Mouse (Mus musculus) spleen, adult 18-20 months (tissue): ENCODE results near the gene Kcnt2.

Experiments
- DNase-seq, 2 experiments: peaks; one replicate each; pipeline ENCODE4 v3.0.0; 2022; ENCODE audit warnings: mixed read lengths in 2 of 2

Kcnt2 gene

GRCm38 (mm10) chr1:140379526-140379925 is 133.6 kb downstream of the Kcnt2 start:
- DNase-seq, result no peak

GRCm38 (mm10) chr1:140381093-140381492 is 135.1 kb downstream of the Kcnt2 start:
- DNase-seq, result no peak

- DNase-seq, result no peak
These were observed 144.3 kb downstream of the Kcnt2 start for GRCm38 (mm10) chr1:140390301-140390700.

GRCm38 (mm10) chr1:140397756-140398155 is 151.8 kb downstream of the Kcnt2 start:
- DNase-seq, result no peak

- no peak for DNase-seq
These were observed 160.8 kb downstream of the Kcnt2 start for GRCm38 (mm10) chr1:140406631-140407288.

- no peak for DNase-seq
These were observed 169.8 kb downstream of the Kcnt2 start for GRCm38 (mm10) chr1:140415761-140416160.

- no peak for DNase-seq
These were observed 177.0 kb downstream of the Kcnt2 start for GRCm38 (mm10) chr1:140422954-140423353.

- no peak for DNase-seq
These were observed 183.4 kb downstream of the Kcnt2 start for GRCm38 (mm10) chr1:140429284-140429850.

- no peak for DNase-seq
These were observed 186.1 kb downstream of the Kcnt2 start for GRCm38 (mm10) chr1:140432039-140432438.

- DNase-seq, result no peak
These were observed 188.8 kb downstream of the Kcnt2 start for GRCm38 (mm10) chr1:140434791-140435190.

GRCm38 (mm10) chr1:140438176-140438575 is 192.2 kb downstream of the Kcnt2 start:
- DNase-seq, result no peak

GRCm38 (mm10) chr1:140443904-140444303 is 197.9 kb downstream of the Kcnt2 start:
- DNase-seq, result no peak

- DNase-seq, result no peak
These were observed 198.4 kb downstream of the Kcnt2 start for GRCm38 (mm10) chr1:140444394-140444793.

- no peak for DNase-seq
These were observed 205.5 kb downstream of the Kcnt2 start for GRCm38 (mm10) chr1:140451461-140451860.

GRCm38 (mm10) chr1:140451924-140452323 is 206.0 kb downstream of the Kcnt2 start:
- DNase-seq, result no peak

GRCm38 (mm10) chr1:140455903-140456302 is 209.9 kb downstream of the Kcnt2 start:
- no peak for DNase-seq

GRCm38 (mm10) chr1:140456873-140457272 is 210.9 kb downstream of the Kcnt2 start:
- DNase-seq, result no peak

- DNase-seq, result no peak
These were observed 222.4 kb downstream of the Kcnt2 start for GRCm38 (mm10) chr1:140468315-140468714.

- no peak for DNase-seq
These were observed 223.6 kb downstream of the Kcnt2 start for GRCm38 (mm10) chr1:140469586-140469985.

- DNase-seq, result no peak
These were observed 231.0 kb downstream of the Kcnt2 start for GRCm38 (mm10) chr1:140476921-140477320.

GRCm38 (mm10) chr1:140484016-140484415 is 238.1 kb downstream of the Kcnt2 start:
- DNase-seq, result no peak

GRCm38 (mm10) chr1:140489816-140490215 is 243.9 kb downstream of the Kcnt2 start:
- no peak for DNase-seq

- no peak for DNase-seq
These were observed 245.4 kb downstream of the Kcnt2 start for GRCm38 (mm10) chr1:140491406-140491805.

- DNase-seq, result no peak
These were observed 246.3 kb downstream of the Kcnt2 start for GRCm38 (mm10) chr1:140492237-140492636.

GRCm38 (mm10) chr1:140513451-140513850 is 267.5 kb downstream of the Kcnt2 start:
- DNase-seq, result no peak
